Mouse (Mus musculus) gonadal fat pad, adult 2 months (tissue): ENCODE data around the gene 4933416C03Rik. TPM values are rescaled to one million over a fixed set of nuclear protein-coding genes. Genes with fewer than 3 reads are reported as not detected.

Source experiments
- DNase-seq: peaks from one replicate; pipeline ENCODE4 v3.0.0-alpha.2; 2012; ENCODE audit warnings: low read depth
- polyA plus RNA-seq: library from polyadenylated mRNA; depleted of rRNA; stranded (reverse); fragments of >200 nt; gene quantifications from 2 replicates; pipeline ENCODE4 v1.2.3, GENCODE M21; 2012; rRNA removed

Gene 4933416C03Rik
- polyA plus RNA-seq, 1 experiment: 0.09 TPM

GRCm38 (mm10) chr10:116079396-116079795 is 34.3 kb downstream of the 4933416C03Rik start:
- DNase-seq: no peak

- DNase-seq: no peak
These were observed 35.1 kb downstream of the 4933416C03Rik start for GRCm38 (mm10) chr10:116078636-116079035.

GRCm38 (mm10) chr10:116075954-116076353 is 37.8 kb downstream of the 4933416C03Rik start:
- no peak for DNase-seq

Other genes starting within 250 kb of the 4933416C03Rik start
- 0.69 and 0.89 TPM in 2 replicates for gene Ptprr, start 95.7 kb downstream of the 4933416C03Rik start, polyA plus RNA-seq
- gene Ptprb, start 161.6 kb upstream of the 4933416C03Rik start, polyA plus RNA-seq: 15.6 and 16.3 TPM in 2 replicates